Mouse (Mus musculus): ENCODE measurements around the gene Calcoco1.

Gene Calcoco1

GRCm38 (mm10) chr15:102721980-102722475, at the start of gene Calcoco1:
Calcoco1 (minus strand) TSS chr15:102722178.
- peak; percentile 97 for DNase-seq (ENCODE audit: low spot score)

GRCm38 (mm10) chr15:102770866-102771265, 48.9 kb upstream of the Calcoco1 start:
- DNase-seq (ENCODE audit: low spot score) = no peak

DNA sequence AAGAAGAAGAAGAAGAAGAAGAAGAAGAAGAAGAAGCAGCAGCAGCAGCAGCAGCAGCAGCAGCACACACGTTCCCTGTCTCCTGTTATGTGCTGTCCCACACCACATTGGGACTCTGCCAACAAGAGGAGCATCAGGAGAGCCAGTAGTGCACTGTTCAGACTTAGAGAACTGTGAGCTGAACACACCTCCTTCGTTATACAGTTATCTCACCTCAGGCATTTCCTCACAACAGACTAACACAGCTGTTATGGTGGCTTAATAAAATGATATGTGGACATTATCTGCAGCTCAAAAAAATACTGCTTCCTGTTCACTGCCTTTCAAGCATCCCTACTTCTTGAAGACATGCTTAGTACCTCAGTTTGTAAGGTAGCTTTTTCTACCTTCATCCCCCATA, 43.2 kb upstream of the Calcoco1 start:
- DNase-seq (ENCODE audit: low spot score) = no peak

- peak; percentile 67 for DNase-seq (ENCODE audit: low spot score)
Observed at GRCm38 (mm10) chr15:102761745-102762378, 39.9 kb upstream of the Calcoco1 start.

DNA sequence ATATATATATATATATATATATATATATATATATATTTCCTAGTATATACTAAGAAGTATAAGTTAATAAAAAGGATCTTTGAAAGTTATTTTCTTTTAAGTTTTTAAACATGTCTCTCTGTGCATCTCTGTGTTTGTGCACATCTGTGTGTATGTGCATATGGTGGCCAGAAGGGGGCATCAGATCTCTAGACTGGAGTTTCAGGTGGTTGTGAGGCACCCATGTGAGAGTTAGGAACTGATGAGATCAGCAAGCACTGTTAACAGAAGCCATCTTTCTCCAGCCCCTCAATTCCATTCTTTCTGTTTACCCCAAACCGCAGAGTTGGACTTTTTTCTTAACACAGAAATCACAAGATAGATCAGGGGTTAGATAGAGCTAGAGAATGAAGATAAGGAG, 35.7 kb upstream of the Calcoco1 start:
- DNase-seq (ENCODE audit: low spot score) = no peak

GRCm38 (mm10) chr15:102755053-102755452, 33.1 kb upstream of the Calcoco1 start:
- DNase-seq (ENCODE audit: low spot score) = no peak

DNA sequence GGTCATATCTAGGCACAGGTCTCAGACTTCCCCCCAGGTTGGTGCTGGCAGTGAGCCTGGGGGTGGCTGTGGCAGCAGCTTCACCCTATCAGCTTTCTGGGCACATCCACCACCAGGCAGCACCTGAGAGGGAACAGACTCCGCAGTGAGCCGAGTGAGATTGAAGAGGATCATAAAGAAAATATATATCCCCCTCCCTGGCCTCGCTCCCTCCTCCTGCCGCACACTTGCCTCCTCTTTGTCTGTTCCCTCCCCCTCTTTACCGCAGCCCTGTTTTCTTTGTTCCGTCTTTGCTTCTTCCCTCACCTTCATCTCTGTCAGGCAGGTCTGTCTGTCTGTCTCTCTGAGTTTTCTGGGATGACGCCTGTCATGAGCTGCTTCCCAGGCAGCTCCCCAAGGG, 32.4 kb upstream of the Calcoco1 start:
- no peak for DNase-seq (ENCODE audit: low spot score)

DNA sequence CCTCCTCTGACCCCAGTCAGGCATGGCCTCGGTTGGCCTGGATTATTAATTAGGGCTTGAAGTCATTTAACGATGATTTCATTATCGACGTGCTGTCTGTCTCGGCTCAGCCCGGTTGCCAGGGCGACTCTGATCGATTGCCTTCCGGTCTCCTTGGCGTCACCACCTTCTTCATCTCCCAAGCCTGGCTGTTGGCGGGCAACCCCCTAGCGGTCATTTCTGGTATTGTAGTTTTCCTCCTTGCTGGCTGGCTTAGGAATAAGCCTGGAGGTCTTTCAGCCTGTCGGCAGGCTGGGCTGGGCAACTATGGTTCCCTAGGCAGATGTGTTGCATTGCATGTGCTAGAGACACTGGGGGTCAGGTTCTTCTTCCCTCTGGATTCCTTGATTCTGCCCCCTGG, 31.2 kb upstream of the Calcoco1 start:
- peak; percentile 96 for DNase-seq (ENCODE audit: low spot score)

GRCm38 (mm10) chr15:102752164-102752563, 30.2 kb upstream of the Calcoco1 start:
- no peak for DNase-seq (ENCODE audit: low spot score)

GRCm38 (mm10) chr15:102750241-102750640, 28.3 kb upstream of the Calcoco1 start:
- no peak for DNase-seq (ENCODE audit: low spot score)

- no peak for DNase-seq (ENCODE audit: low spot score)
Observed at GRCm38 (mm10) chr15:102749103-102749502, 27.1 kb upstream of the Calcoco1 start.

DNA sequence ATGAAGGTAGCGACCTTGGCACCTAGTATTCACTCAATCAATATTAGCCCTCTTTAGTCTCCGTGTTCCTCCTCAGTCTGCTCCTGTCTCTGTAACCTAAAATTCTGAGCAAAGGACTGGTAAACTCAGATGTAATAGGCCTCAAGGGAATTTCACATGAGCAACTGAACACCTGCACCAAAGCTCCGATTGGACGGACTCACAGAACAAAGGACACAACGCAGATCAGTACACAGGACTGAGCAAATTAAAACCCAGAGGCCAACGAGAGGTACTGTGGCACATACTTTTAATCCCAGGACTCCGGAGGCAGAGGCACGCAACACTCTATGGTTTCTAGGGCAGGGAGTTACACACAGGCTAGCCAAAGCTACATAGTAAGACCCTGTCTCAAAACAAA, 25.9 kb upstream of the Calcoco1 start:
- DNase-seq (ENCODE audit: low spot score) = no peak

GRCm38 (mm10) chr15:102747286-102747640, 25.3 kb upstream of the Calcoco1 start:
- DNase-seq (ENCODE audit: low spot score) = no peak

- peak; percentile 86 for DNase-seq (ENCODE audit: low spot score)
Observed at GRCm38 (mm10) chr15:102746488-102747285, 24.7 kb upstream of the Calcoco1 start.

- DNase-seq (ENCODE audit: low spot score) = no peak
Observed at GRCm38 (mm10) chr15:102746126-102746487, 24.1 kb upstream of the Calcoco1 start.

DNA sequence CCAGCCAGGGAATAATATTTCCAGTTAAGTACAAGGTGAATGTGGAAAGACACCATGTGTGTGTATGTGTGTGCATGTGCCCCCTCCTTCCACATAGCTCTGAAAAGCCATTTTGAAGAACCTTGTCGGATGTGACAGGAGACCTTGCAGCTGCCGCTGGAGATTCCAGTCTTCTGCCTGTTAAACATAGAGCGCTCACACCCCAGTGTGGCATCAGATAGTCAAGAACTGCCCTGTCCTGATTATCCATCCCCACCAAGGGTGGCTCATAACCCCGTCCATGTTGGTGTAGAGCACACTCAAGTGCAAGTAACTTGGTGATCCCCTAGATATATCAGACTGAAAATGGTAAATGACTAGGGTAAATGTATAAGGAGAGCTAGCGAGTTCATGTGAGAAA, 23.4 kb upstream of the Calcoco1 start:
- DNase-seq (ENCODE audit: low spot score) = no peak

DNA sequence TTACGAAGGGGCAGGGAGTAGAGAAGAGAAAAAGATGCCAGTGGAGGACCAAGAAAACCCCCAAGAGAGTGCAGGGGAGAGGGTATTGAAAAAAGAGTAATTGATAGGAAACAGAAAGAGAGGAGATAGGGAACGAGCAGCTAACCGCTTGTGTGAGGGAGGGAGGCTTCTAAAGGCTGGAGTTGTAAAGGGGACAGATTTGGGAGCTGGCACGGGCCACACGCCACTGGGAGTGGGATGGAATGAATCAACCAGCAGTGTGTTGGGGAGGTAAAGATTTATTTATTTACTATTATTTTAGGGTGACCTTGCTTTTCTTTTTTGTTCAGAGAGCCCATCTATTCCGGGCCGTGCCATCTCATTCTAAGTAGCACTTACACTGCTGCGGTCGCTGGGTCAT, 22.9 kb upstream of the Calcoco1 start:
- no peak for DNase-seq (ENCODE audit: low spot score)

DNA sequence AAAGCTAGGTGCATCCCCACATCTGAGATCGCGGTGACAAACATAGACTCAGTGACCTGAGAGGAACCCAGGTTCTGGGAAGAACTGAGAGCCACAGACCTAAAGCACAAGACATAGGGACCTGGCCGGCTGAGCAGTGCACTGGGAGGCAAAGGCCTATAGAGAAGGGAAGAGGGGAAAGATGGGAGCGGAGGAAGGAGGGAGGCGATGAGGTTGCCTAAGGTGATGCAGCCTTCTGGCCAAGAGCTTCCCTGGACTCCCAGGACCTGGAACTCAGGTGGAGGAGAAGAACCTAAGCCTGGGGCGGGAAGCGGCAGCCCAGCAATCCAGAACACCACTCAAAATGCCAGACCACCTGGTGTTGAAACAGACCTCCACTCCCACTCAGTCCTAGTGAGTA, 22.4 kb upstream of the Calcoco1 start:
- no peak for DNase-seq (ENCODE audit: low spot score)

DNA sequence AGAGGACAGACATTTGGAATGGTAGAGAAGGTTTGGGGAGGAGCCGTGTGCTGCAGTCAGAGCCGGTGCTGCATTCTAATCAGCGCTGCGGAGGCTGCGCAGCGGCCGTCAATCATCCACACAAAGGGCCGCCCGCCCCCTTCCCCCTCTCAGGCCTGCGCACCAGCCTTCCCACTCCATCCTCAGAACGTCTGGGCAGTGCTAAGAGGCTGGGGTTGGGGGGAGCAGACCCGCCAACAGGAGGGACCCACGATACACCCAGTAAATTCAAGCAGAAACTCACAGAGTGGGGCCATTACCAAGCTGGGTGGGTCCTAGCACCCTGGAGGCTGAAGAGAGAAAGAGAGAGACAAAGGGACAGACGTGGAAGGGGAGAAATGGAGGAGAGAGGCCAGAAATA, 22.0 kb upstream of the Calcoco1 start:
- peak; percentile 58 for DNase-seq (ENCODE audit: low spot score)

DNA sequence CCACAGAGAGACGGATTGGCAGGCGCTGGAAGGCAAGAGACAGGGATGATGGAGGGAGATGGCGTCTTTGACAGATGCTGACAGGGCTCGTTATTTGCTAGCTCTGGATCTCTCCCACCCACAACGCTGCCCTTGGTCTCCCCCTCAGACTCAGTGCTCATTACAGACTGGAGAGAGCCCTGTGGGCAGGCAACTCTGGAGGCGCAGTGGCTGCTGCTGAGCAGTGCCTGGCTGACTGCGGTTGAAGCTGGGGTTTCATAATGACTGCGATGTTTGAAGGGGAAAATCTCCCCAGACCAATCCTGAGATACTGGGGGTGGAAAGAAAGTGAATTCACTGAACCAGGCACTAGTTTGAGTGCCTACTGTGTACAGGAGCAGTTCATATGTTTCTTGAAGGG, 21.2 kb upstream of the Calcoco1 start:
- no peak for DNase-seq (ENCODE audit: low spot score)

GRCm38 (mm10) chr15:102742589-102742988, 20.6 kb upstream of the Calcoco1 start:
- DNase-seq (ENCODE audit: low spot score) = peak; percentile 99

GRCm38 (mm10) chr15:102739520-102740297, 17.7 kb upstream of the Calcoco1 start:
- DNase-seq (ENCODE audit: low spot score) = peak; percentile 87

GRCm38 (mm10) chr15:102738434-102738833, 16.5 kb upstream of the Calcoco1 start:
- no peak for DNase-seq (ENCODE audit: low spot score)
